Mouse (Mus musculus) myocyte (in vitro differentiated cells): ENCODE results near the gene Fam181a. TPM values are rescaled to one million over a fixed set of nuclear protein-coding genes. Genes with fewer than 3 reads are reported as not detected.

Experiments used
- H3K27me3 ChIP-seq: one replicate; pipeline ENCODE4 v1.6.1; 2011; ENCODE audit not compliant: control insufficient read depth, insufficient read depth, insufficient read length
- H3K36me3 ChIP-seq: one replicate; pipeline ENCODE4 v1.6.1; 2011; ENCODE audit not compliant: control insufficient read depth, insufficient read depth
- H3K4me2 ChIP-seq: one replicate; pipeline ENCODE4 v1.6.1; 2011; ENCODE audit warnings: low read depth, control low read depth
- H3K4me3 ChIP-seq: one replicate; pipeline ENCODE4 v1.5.1; 2011; ENCODE audit warnings: mild to moderate bottlenecking, control low read depth, moderate library complexity
- H3K79me2 ChIP-seq: one replicate; pipeline ENCODE4 v1.6.1; 2011; ENCODE audit not compliant: control insufficient read depth, insufficient read depth
- H3ac ChIP-seq: one replicate; pipeline ENCODE4 v1.6.1; 2011; ENCODE audit not compliant: control insufficient read depth, insufficient read length
- CEBPB ChIP-seq: IDR thresholded peaks from 2 replicates; pipeline ENCODE4 v1.6.1; 2011; ENCODE audit warnings: mild to moderate bottlenecking, moderate library complexity; ENCODE audit not compliant: poor library complexity, insufficient read depth, severe bottlenecking
- E2F4 ChIP-seq: IDR thresholded peaks from one replicate; pipeline ENCODE4 v1.6.1; 2011; ENCODE audit warnings: mild to moderate bottlenecking, control low read depth, moderate library complexity; ENCODE audit not compliant: insufficient read depth
- MAX ChIP-seq: IDR thresholded peaks from one replicate; pipeline ENCODE4 v1.6.1; 2011; ENCODE audit warnings: low read depth, mild to moderate bottlenecking, control low read depth
- MYOD1 ChIP-seq, 3 experiments: IDR thresholded peaks; one replicate each; pipeline ENCODE4 v1.6.1; 2011; ENCODE audit warnings: control low read depth in 2 of 3, low read depth in 2 of 3, mild to moderate bottlenecking in 2 of 3, moderate library complexity in 1 of 3; ENCODE audit not compliant: insufficient read length in 2 of 3, control insufficient read depth in 1 of 3
- MYOG ChIP-seq, 3 experiments: IDR thresholded peaks; one replicate each; pipeline ENCODE4 v1.6.1; 2011; ENCODE audit warnings: control low read depth in 2 of 3, low read depth in 2 of 3, mild to moderate bottlenecking in 2 of 3; ENCODE audit not compliant: insufficient read length in 2 of 3, control insufficient read depth in 1 of 3, insufficient read depth in 1 of 3
- POLR2A ChIP-seq: IDR thresholded peaks from one replicate; pipeline ENCODE4 v1.6.1; 2011; ENCODE audit warnings: low read depth, mild to moderate bottlenecking, control low read depth, moderate library complexity; ENCODE audit not compliant: insufficient read length
- POLR2AphosphoS2 ChIP-seq: IDR thresholded peaks from one replicate; pipeline ENCODE4 v1.6.1; 2011; ENCODE audit warnings: low read depth, control low read depth; ENCODE audit not compliant: insufficient read length
- REST ChIP-seq: IDR thresholded peaks from one replicate; pipeline ENCODE4 v1.6.1; 2011; ENCODE audit warnings: mild to moderate bottlenecking, control low read depth, moderate library complexity; ENCODE audit not compliant: insufficient read depth, insufficient read length
- SRF ChIP-seq: IDR thresholded peaks from one replicate; pipeline ENCODE4 v1.6.1; 2011; ENCODE audit warnings: low read depth; ENCODE audit not compliant: control insufficient read depth, insufficient read length
- TCF12 ChIP-seq: IDR thresholded peaks from one replicate; pipeline ENCODE4 v1.6.1; 2011; ENCODE audit warnings: mild to moderate bottlenecking, control low read depth; ENCODE audit not compliant: poor library complexity, insufficient read depth, severe bottlenecking
- TCF3 ChIP-seq: IDR thresholded peaks from one replicate; pipeline ENCODE4 v1.6.1; 2011; ENCODE audit warnings: low read depth, control low read depth; ENCODE audit not compliant: insufficient read length
- USF1 ChIP-seq: IDR thresholded peaks from one replicate; pipeline ENCODE4 v1.6.1; 2011; ENCODE audit warnings: low read depth, mild to moderate bottlenecking, control low read depth, moderate library complexity
- polyA plus RNA-seq: library from polyadenylated mRNA; unstranded; fragments of >200 nt; fragmentation: generic; extraction: Trizol; gene quantifications from one replicate; pipeline ENCODE4 v1.2.1, GENCODE M21; 2012; ENCODE audit warnings: missing spikeins

The Fam181a gene
- polyA plus RNA-seq, 1 experiment, result not detected

DNA sequence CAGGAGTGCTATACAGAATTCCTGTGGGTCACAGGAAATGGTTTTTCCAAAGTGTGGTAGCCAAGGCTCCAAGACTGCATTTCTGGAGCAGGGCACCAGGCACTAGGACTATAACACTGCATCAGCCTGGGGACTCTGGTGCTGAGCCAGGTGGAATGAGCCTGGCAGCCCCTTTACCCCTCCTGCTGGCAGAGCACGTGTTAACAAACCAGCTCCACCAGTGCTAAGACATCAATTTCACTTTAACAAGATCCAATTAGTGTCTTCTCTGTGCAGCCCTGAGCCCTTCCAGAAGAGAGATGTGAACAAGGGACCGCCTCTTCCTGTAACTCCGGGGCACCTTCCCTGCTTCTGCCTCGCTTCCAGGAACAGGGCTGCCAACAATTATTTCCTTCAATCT is 23.5 kb upstream of the Fam181a start:
- Histone ChIP-seq H3K79me2 (no peaks in the 10 kb centered on the region), H3ac (no peak overlapping the region), H3K4me3 (no peak overlapping the region), H3K27me3 (no peaks in the 10 kb centered on the region), H3K36me3 (no peaks in the 10 kb centered on the region), H3K4me2 (no peak overlapping the region)
- no peak for TF ChIP-seq SRF
- no peak for TF ChIP-seq MAX
- TF ChIP-seq USF1, result no peak
- no peak for TF ChIP-seq POLR2A
- TF ChIP-seq E2F4, result no peak
- TF ChIP-seq CEBPB, result no peak
- TF ChIP-seq REST, result no peak
- no peak for TF ChIP-seq MYOD1 (IDR thresholded peaks at IDR 0.05; ENCODE audit: control insufficient read depth in 1 of 3, insufficient read length in 2 of 3, low read depth in 2 of 3)
- no peak for TF ChIP-seq TCF12
- no peak for TF ChIP-seq MYOG (IDR thresholded peaks at IDR 0.05; ENCODE audit: control insufficient read depth in 1 of 3, insufficient read depth in 1 of 3, insufficient read length in 2 of 3, low read depth in 2 of 3)
- TF ChIP-seq TCF3, result no peak
- no peak for TF ChIP-seq POLR2AphosphoS2

DNA sequence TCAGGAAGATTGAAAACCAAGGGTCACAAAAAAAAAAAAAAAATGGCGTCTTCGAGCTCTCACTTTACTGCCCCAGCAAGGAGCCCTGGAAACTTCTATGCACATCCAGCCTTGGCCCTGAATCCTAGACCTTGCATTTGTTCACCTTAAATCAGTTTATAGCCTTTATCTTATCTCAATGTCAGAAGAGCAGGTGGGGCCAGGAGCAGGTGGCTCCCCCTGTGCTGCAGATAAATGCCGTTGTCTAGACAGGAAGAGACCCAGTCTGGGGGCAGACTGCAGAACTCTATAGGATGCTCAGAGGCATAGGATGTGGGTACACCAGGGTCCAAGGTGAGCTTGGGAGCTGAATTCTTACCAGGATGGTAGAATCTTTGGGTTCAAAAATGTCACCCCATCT is 18.4 kb upstream of the Fam181a start:
- no peaks in the 10 kb centered on the region for H3K79me2 ChIP-seq
- TF ChIP-seq CEBPB (no peak), USF1 (no peak), E2F4 (no peak), MAX (no peak), MYOG (IDR thresholded peaks at IDR 0.05; ENCODE audit: control insufficient read depth in 1 of 3, insufficient read depth in 1 of 3, insufficient read length in 2 of 3, low read depth in 2 of 3) (no peak), SRF (no peak), POLR2A (no peak), REST (no peak), TCF3 (no peak), TCF12 (no peak), POLR2AphosphoS2 (no peak)
- no peak overlapping the region for H3ac ChIP-seq
- no peak overlapping the region for H3K4me3 ChIP-seq
- no peaks in the 10 kb centered on the region for H3K36me3 ChIP-seq
- no peak overlapping the region for H3K4me2 ChIP-seq
- H3K27me3 ChIP-seq, result no peaks in the 10 kb centered on the region

DNA sequence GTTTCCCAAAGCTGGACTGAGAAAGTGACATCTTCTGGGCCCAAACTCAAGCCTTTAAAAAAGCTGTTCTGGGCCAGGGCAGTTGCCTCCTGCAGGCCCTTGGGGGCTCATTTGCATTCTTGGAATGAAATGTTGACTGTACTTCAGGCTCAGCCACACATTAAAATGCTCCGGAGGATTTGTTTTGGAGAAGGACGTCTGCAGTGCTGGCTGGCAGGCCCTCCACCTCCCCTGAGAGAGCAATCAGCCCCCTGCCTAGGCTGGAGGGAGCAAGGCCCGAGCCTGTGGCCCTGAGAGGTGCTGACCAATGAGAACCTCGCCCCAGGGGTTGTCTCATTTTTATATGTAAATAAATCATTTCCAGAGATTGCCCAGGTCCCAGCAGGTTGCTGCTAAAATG is 14.5 kb upstream of the Fam181a start:
- no peak overlapping the region for H3ac ChIP-seq
- H3K4me2 ChIP-seq, result no peak overlapping the region
- H3K36me3 ChIP-seq, result no peaks in the 10 kb centered on the region
- no peak for TF ChIP-seq MYOD1 (IDR thresholded peaks at IDR 0.05; ENCODE audit: control insufficient read depth in 1 of 3, insufficient read length in 2 of 3, low read depth in 2 of 3)
- TF ChIP-seq USF1, result no peak
- no peak for TF ChIP-seq REST
- TF ChIP-seq MAX, result no peak
- TF ChIP-seq TCF12, result no peak
- TF ChIP-seq CEBPB, result no peak
- no peak for TF ChIP-seq MYOG (IDR thresholded peaks at IDR 0.05; ENCODE audit: control insufficient read depth in 1 of 3, insufficient read depth in 1 of 3, insufficient read length in 2 of 3, low read depth in 2 of 3)
- no peak for TF ChIP-seq POLR2A
- H3K27me3 ChIP-seq, result no peaks in the 10 kb centered on the region
- H3K79me2 ChIP-seq, result no peaks in the 10 kb centered on the region
- H3K4me3 ChIP-seq, result no peak overlapping the region

DNA sequence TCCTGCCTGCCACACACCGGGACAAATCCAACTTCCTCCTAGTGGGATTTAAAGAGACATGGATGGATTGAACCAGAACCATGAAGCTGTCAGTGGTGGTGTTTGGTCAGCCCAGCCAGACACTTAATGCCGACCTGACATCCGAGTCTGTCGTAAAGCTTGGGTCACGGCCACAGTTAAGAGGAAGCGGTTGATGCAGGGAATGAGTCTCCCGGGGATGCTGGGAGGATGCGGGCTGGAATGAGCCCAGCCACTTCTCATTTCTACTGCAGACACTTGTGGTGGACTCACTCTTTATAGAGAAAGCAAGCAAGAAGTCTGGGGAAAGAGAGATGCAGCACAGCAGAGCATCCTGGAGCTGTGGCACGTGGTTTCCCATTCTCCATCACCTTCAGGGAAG is 10.3 kb upstream of the Fam181a start:
- H3K79me2 ChIP-seq, result no peaks in the 10 kb centered on the region
- no peak overlapping the region for H3K4me2 ChIP-seq
- no peak overlapping the region for H3ac ChIP-seq
- TF ChIP-seq TCF3, result no peak
- no peak for TF ChIP-seq MYOG (IDR thresholded peaks at IDR 0.05; ENCODE audit: control insufficient read depth in 1 of 3, insufficient read depth in 1 of 3, insufficient read length in 2 of 3, low read depth in 2 of 3)
- TF ChIP-seq USF1, result no peak
- no peak for TF ChIP-seq E2F4
- TF ChIP-seq MAX, result no peak
- no peak for TF ChIP-seq MYOD1 (IDR thresholded peaks at IDR 0.05; ENCODE audit: control insufficient read depth in 1 of 3, insufficient read length in 2 of 3, low read depth in 2 of 3)
- TF ChIP-seq CEBPB, result no peak
- TF ChIP-seq REST, result no peak
- H3K4me3 ChIP-seq, result no peak overlapping the region
- H3K27me3 ChIP-seq, result no peaks in the 10 kb centered on the region
- H3K36me3 ChIP-seq, result no peaks in the 10 kb centered on the region

DNA sequence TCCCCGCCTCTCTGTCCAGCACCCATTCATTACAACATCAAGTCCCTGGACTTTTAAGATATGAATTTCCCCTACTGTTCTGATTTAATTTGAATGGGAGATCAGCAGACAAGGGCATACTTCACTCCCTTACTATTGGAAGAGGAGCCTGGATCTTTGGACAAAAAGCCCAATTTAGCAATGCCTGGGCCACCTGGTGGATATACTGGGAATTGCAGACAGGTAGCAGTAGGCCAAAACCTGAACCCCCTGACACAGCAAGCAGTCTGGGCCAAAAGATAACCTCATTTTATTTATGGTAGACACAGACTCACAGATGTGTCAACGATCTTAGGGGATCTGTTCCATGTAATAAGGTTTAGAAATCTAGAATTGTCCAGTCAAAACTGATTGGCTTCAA is 9.1 kb upstream of the Fam181a start:
- H3K4me3 ChIP-seq, result no peak overlapping the region
- no peaks in the 10 kb centered on the region for H3K36me3 ChIP-seq
- no peak overlapping the region for H3K4me2 ChIP-seq
- no peaks in the 10 kb centered on the region for H3K27me3 ChIP-seq
- H3ac ChIP-seq, result no peak overlapping the region
- TF ChIP-seq MYOG (IDR thresholded peaks at IDR 0.05; ENCODE audit: control insufficient read depth in 1 of 3, insufficient read depth in 1 of 3, insufficient read length in 2 of 3, low read depth in 2 of 3), result no peak
- no peak for TF ChIP-seq USF1
- no peak for TF ChIP-seq TCF12
- no peak for TF ChIP-seq TCF3
- TF ChIP-seq MAX, result no peak
- TF ChIP-seq CEBPB, result no peak
- no peak for TF ChIP-seq E2F4
- TF ChIP-seq REST, result no peak
- TF ChIP-seq POLR2AphosphoS2, result no peak
- TF ChIP-seq SRF, result no peak
- TF ChIP-seq POLR2A, result no peak
- TF ChIP-seq MYOD1 (IDR thresholded peaks at IDR 0.05; ENCODE audit: control insufficient read depth in 1 of 3, insufficient read length in 2 of 3, low read depth in 2 of 3), result no peak
- H3K79me2 ChIP-seq, result no peaks in the 10 kb centered on the region
